Mouse (Mus musculus): ENCODE measurements around the gene Tmem233. TPM values are rescaled to one million over a fixed set of nuclear protein-coding genes. Genes with fewer than 3 reads are reported as not detected.

The Tmem233 gene
- polyA plus RNA-seq, 1 experiment from 2014 or later = not detected

DNA sequence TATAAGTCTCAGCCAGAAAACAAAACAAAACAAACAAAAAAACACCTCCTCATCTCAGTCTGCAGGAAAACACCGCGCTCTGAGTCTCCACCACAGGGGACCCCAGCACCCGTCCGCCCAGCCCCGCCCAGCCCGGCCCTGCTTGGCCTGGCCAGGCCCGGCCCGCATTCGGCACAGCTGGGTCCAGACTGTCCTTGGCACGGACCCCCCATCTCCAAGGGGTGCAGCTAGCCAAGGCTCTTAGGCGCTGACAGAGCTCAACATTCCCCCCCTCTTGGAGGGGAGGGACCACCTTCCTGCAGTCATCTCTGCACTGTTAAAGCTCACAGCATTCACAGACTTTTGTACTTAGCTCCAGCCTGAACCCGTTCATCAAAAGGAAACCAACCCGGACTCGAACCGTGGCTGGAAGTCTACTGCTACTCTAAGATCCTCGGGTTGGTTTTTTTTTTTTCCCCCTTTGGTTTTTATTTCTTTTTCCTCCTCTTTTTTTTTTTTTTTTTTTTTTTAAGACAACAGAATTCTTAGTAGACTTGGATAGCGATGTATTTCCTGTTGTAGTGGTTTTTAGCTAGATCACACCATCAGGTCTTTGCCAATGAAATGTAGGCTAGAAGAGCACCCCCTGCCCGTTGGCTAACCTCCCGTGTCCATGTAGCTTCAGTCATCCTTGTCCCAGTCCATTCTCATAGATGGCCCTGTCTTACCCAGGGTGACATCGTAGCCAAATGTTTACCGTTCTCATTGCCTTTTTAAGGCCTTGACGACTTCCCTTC lies 76.5 kb downstream of the Tmem233 start:
- Histone ChIP-seq H3K36me3 (ENCODE audit: control insufficient read depth, insufficient read depth) (no peaks in the 10 kb centered on the region), H3K9ac (ENCODE audit: low read depth, low read length) (no peak overlapping the region), H3K4me2 (replicated peaks; ENCODE audit: low read depth) (no peak overlapping the region), H3K4me3 (ENCODE audit: low read depth, low read length) (no peak overlapping the region), H3K27ac (ENCODE audit: low read depth, low read length) (no peak overlapping the region), H3K4me1 (replicated peaks; ENCODE audit: control insufficient read depth, insufficient read depth, low read length) (no peaks in the 10 kb centered on the region; the same call in 1 of the 2 replicates), H3K9me3 (ENCODE audit: control insufficient read depth) (no peaks in the 10 kb centered on the region), H3K27me3 (replicated peaks; ENCODE audit: control insufficient read depth, insufficient read depth, low read length) (no peaks in the 10 kb centered on the region)
- no peak for TF ChIP-seq CTCF (IDR thresholded peaks at IDR 0.05; ENCODE audit: low read depth)
- ATAC-seq = no peak
- WGBS = 74% methylated on average over 22 of the region's 22 CpGs

DNA sequence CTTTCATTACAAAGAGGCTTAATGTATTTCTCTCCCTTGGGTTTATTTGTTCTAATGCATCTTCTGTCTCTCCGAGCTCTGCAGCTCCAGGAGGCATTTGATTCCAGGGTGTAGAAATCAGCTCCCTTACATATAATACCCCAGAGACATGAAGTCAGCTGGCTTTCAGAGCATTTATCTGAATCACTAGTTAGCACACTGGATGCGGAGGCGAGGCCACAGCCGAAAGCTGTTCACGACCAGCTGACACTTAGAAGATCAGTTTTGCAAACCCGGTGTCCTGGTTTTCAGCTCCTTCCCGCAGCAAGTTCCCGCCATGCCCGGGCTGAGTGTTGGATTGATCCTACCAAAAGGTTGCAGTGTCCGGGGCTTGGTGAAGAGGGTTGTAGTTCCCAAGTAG lies 78.8 kb downstream of the Tmem233 start:
- Histone ChIP-seq H3K9ac (ENCODE audit: low read depth, low read length) (no peak overlapping the region), H3K4me3 (ENCODE audit: low read depth, low read length) (no peak overlapping the region), H3K4me2 (replicated peaks; ENCODE audit: low read depth) (no peak overlapping the region), H3K9me3 (ENCODE audit: control insufficient read depth) (no peaks in the 10 kb centered on the region), H3K4me1 (replicated peaks; ENCODE audit: control insufficient read depth, insufficient read depth, low read length) (no peaks in the 10 kb centered on the region), H3K27ac (ENCODE audit: low read depth, low read length) (no peak overlapping the region), H3K36me3 (ENCODE audit: control insufficient read depth, insufficient read depth) (peaks cover under 1% of the 10 kb centered on the region), H3K27me3 (replicated peaks; ENCODE audit: control insufficient read depth, insufficient read depth, low read length) (no peaks in the 10 kb centered on the region)
- no peak for ATAC-seq
- 92% methylated on average over 10 of the region's 10 CpGs for WGBS
- no peak for TF ChIP-seq CTCF (IDR thresholded peaks at IDR 0.05; ENCODE audit: low read depth)

DNA sequence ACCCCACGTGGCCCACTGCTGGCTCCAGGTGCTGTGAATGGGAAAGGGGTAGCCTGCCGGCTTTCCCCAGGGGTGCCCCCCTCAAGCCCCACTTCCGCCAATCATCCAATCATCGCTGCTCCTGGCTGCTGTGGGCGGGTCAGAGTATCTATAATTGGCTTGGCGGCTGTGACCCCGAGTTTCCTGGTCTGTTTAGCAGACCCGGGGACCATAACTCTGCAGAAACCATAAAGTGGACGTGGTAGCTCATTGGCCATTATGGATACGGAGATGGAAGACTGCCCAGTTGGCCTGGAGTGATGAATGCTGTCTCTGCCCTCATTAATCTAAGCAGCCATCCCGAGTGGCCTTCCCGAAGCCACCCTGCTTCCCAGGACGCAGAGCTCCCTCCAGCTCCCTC lies 79.2 kb downstream of the Tmem233 start:
- Histone ChIP-seq H3K36me3 (ENCODE audit: control insufficient read depth, insufficient read depth) (peaks cover 5% of the 10 kb centered on the region), H3K27ac (ENCODE audit: low read depth, low read length) (no peak overlapping the region), H3K4me1 (replicated peaks; ENCODE audit: control insufficient read depth, insufficient read depth, low read length) (no peaks in the 10 kb centered on the region), H3K27me3 (replicated peaks; ENCODE audit: control insufficient read depth, insufficient read depth, low read length) (no peaks in the 10 kb centered on the region), H3K4me2 (replicated peaks; ENCODE audit: low read depth) (no peak overlapping the region), H3K9me3 (ENCODE audit: control insufficient read depth) (no peaks in the 10 kb centered on the region), H3K9ac (ENCODE audit: low read depth, low read length) (no peak overlapping the region), H3K4me3 (ENCODE audit: low read depth, low read length) (no peak overlapping the region)
- no peak for ATAC-seq
- no peak for TF ChIP-seq CTCF (IDR thresholded peaks at IDR 0.05; ENCODE audit: low read depth)
- WGBS = 58% methylated on average over 13 of the region's 13 CpGs

DNA sequence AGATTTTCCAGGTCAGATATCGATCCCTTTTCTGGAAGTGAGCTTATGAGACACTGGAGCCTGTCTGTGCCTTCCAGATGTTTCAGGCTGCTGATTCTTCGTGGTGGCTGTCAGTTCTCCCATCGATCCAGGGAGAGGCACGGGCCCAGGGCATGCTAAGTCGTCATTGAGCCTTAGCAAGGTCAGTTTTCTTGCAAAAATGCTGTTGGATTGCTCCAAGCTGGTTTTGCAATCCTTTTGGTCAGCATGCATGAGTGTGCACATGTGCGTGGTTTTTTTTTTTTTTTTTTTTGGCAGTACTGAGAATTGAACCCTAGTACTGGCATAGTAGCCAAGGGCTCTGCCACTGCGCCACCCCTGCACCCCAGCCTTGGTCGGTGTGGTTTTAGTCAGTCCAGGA lies 79.9 kb downstream of the Tmem233 start:
- Histone ChIP-seq H3K27me3 (replicated peaks; ENCODE audit: control insufficient read depth, insufficient read depth, low read length) (no peaks in the 10 kb centered on the region), H3K9ac (ENCODE audit: low read depth, low read length) (no peak overlapping the region), H3K4me2 (replicated peaks; ENCODE audit: low read depth) (no peak overlapping the region), H3K36me3 (ENCODE audit: control insufficient read depth, insufficient read depth) (peaks cover 5% of the 10 kb centered on the region), H3K4me1 (replicated peaks; ENCODE audit: control insufficient read depth, insufficient read depth, low read length) (no peaks in the 10 kb centered on the region), H3K27ac (ENCODE audit: low read depth, low read length) (no peak overlapping the region), H3K4me3 (ENCODE audit: low read depth, low read length) (no peak overlapping the region), H3K9me3 (ENCODE audit: control insufficient read depth) (no peaks in the 10 kb centered on the region)
- WGBS = 85% methylated on average over 8 of the region's 8 CpGs
- no peak for TF ChIP-seq CTCF (IDR thresholded peaks at IDR 0.05; ENCODE audit: low read depth)
- no peak for ATAC-seq

DNA sequence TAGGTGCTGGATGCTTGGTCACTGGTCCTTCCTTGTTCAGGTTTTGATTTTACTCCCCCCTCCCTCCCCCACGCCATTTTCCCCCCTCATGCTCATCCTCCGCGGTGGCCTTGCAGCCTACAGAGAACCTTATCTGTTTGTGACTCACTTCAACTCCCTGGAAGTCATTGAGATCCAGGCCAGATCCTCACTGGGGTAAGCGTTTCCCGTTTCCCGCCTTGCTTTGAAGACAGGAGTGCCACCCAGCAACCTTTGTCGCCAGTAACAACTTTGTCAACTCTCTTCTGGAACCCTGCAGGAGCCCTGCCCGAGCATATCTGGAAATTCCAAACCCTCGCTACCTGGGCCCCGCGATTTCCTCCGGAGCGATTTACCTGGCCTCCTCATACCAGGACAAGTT lies 85.7 kb downstream of the Tmem233 start:
- WGBS = 70% methylated on average over 13 of the region's 13 CpGs
- no peak overlapping the region for H3K4me3 ChIP-seq (ENCODE audit: low read depth, low read length)
- H3K4me1 ChIP-seq (replicated peaks; ENCODE audit: control insufficient read depth, insufficient read depth, low read length) = no peaks in the 10 kb centered on the region
- H3K27me3 ChIP-seq (replicated peaks; ENCODE audit: control insufficient read depth, insufficient read depth, low read length) = no peaks in the 10 kb centered on the region
- no peak overlapping the region for H3K27ac ChIP-seq (ENCODE audit: low read depth, low read length)
- no peaks in the 10 kb centered on the region for H3K9me3 ChIP-seq (ENCODE audit: control insufficient read depth)
- H3K9ac ChIP-seq (ENCODE audit: low read depth, low read length) = no peak overlapping the region
- no peak for ATAC-seq
- no peak for TF ChIP-seq CTCF (IDR thresholded peaks at IDR 0.05; ENCODE audit: low read depth)
- peaks cover 20% of the 10 kb centered on the region for H3K36me3 ChIP-seq (ENCODE audit: control insufficient read depth, insufficient read depth)
- no peak overlapping the region for H3K4me2 ChIP-seq (replicated peaks; ENCODE audit: low read depth)

DNA sequence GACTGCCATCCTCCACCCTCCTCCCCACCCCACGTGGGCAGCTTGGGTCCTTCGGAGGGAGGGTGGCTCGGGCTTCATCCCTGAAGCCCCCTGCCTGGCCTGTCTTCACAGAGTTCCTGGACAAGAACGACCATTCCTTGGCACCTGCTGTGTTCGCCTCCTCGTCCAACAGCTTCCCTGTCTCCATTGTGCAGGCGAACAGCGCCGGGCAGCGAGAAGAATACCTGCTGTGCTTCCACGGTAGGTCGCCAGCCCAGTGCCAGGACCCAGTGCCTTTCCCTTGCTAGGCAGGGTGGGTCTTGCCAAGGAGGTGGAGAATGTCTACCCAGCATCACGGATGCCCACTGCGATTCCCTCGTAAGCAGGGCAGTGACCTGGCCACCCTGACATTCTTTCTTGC lies 88.9 kb downstream of the Tmem233 start:
- Histone ChIP-seq H3K27ac (ENCODE audit: low read depth, low read length) (no peak overlapping the region), H3K4me3 (ENCODE audit: low read depth, low read length) (no peak overlapping the region), H3K4me1 (replicated peaks; ENCODE audit: control insufficient read depth, insufficient read depth, low read length) (no peaks in the 10 kb centered on the region), H3K27me3 (replicated peaks; ENCODE audit: control insufficient read depth, insufficient read depth, low read length) (no peaks in the 10 kb centered on the region), H3K4me2 (replicated peaks; ENCODE audit: low read depth) (no peak overlapping the region), H3K9ac (ENCODE audit: low read depth, low read length) (no peak overlapping the region), H3K9me3 (ENCODE audit: control insufficient read depth) (no peaks in the 10 kb centered on the region), H3K36me3 (ENCODE audit: control insufficient read depth, insufficient read depth) (peaks cover 35% of the 10 kb centered on the region)
- WGBS = 95% methylated on average over 15 of the region's 15 CpGs
- no peak for TF ChIP-seq CTCF (IDR thresholded peaks at IDR 0.05; ENCODE audit: low read depth)
- ATAC-seq = no peak
